Mouse (Mus musculus) heart, postnatal 0 days (tissue): ENCODE measurements at regions not wholly inside any gene's neighbourhood (a gene's known extent, or its start where the extent isn't known, plus 50 kb on each side); places are given as distances from the start of the nearest gene placed in this dataset.

Experiments used
- ATAC-seq: fragments of 200-750 bp; cut with Nextera tagmentation; 2 replicates; pipeline ENCODE4 v1.8.0; 2017; ENCODE audit warnings: low read depth, moderate number of reproducible peaks, moderate library complexity; ENCODE audit not compliant: insufficient read depth
- DNase-seq: peaks from one replicate; pipeline ENCODE4 v3.0.0-alpha.2; 2016; ENCODE audit warnings: low spot score
- H3K27ac ChIP-seq: fragments of 300-500 bp; sonication (generic); 2 replicates; pipeline ENCODE4 v1.5.1; 2014; ENCODE audit warnings: low read depth, mild to moderate bottlenecking
- H3K27me3 ChIP-seq: fragments of 300-500 bp; sonication (generic); 2 replicates; pipeline ENCODE4 v1.6.1; 2014; ENCODE audit warnings: low read length, mixed read lengths; ENCODE audit not compliant: control insufficient read depth, insufficient read depth
- H3K36me3 ChIP-seq: fragments of 300-500 bp; sonication (generic); replicated peaks from 2 replicates; pipeline ENCODE4 v1.6.1; 2014; ENCODE audit warnings: low read length, mixed read lengths; ENCODE audit not compliant: control insufficient read depth, insufficient read depth
- H3K4me1 ChIP-seq: fragments of 300-500 bp; sonication (generic); 2 replicates; pipeline ENCODE4 v1.6.1; 2014; ENCODE audit warnings: antibody characterized with exemption; ENCODE audit not compliant: control insufficient read depth, insufficient read depth
- H3K4me2 ChIP-seq: fragments of 300-500 bp; sonication (generic); 2 replicates; pipeline ENCODE4 v1.6.1; 2014; ENCODE audit warnings: low read depth, mild to moderate bottlenecking, low read length, moderate library complexity
- H3K4me3 ChIP-seq: fragments of 300-500 bp; sonication (generic); 2 replicates; pipeline ENCODE4 v1.5.1; 2014; ENCODE audit warnings: low read depth, low read length
- H3K9ac ChIP-seq: fragments of 300-500 bp; sonication (generic); replicated peaks from 2 replicates; pipeline ENCODE4 v1.6.1; 2014; ENCODE audit warnings: low read depth, low read length, mixed read lengths
- H3K9me3 ChIP-seq: fragments of 300-500 bp; sonication (generic); replicated peaks from 2 replicates; pipeline ENCODE4 v1.6.1; 2016; ENCODE audit warnings: low read length; ENCODE audit not compliant: control insufficient read depth
- CTCF ChIP-seq: IDR thresholded peaks from 2 replicates; pipeline ENCODE4 v1.5.1; 2016; ENCODE audit warnings: antibody characterized with exemption, control low read depth, low read depth
- EP300 ChIP-seq: IDR thresholded peaks from 2 replicates; pipeline ENCODE4 v1.6.1; 2016; ENCODE audit warnings: antibody characterized with exemption, low read depth
- whole genome bisulfite sequencing: fragments of 180-500 bp; shearing (Covaris S2); extraction: QIAGEN DNeasy Blood & Tissue Kit; methylation state at CpG from one replicate; pipeline ENCODE4 v1.1.7; 2014; 5-methylcytosine and 5-hydroxymethylcytosine counted together

DNA sequence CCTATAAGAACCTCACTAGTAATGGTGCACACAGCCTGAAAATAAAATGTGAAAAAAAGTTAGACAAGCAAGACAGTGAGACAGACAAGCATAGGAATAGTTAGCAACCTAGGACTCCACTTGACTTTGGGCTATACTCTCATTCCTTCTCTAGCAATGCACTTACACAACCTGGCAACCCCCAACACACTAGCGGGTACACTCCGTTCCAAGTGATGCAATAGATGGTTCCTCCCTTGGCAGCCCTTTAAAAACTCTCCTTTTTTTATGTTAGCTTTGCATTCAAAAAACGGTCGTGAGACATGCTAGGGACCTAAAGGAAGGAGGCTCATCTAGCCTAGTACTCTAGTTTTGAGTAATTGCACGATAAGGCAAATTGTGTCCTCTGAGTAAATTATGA, 184.8 kb downstream of the Srek1 start:
- no peak for ATAC-seq
- H3K4me1 ChIP-seq, result no peaks in the 10 kb centered on the region
- H3K27me3 ChIP-seq, result no peaks in the 10 kb centered on the region
- H3K4me2 ChIP-seq, result no peak overlapping the region
- no peaks in the 10 kb centered on the region for H3K9me3 ChIP-seq
- H3K27ac ChIP-seq, result no peak overlapping the region
- no peak for DNase-seq
- no peak overlapping the region for H3K9ac ChIP-seq
- TF ChIP-seq EP300 (no peak), CTCF (no peak)
- H3K4me3 ChIP-seq, result no peak overlapping the region
- 89% methylated on average over 5 of the region's 5 CpGs for WGBS
- H3K36me3 ChIP-seq, result no peaks in the 10 kb centered on the region

DNA sequence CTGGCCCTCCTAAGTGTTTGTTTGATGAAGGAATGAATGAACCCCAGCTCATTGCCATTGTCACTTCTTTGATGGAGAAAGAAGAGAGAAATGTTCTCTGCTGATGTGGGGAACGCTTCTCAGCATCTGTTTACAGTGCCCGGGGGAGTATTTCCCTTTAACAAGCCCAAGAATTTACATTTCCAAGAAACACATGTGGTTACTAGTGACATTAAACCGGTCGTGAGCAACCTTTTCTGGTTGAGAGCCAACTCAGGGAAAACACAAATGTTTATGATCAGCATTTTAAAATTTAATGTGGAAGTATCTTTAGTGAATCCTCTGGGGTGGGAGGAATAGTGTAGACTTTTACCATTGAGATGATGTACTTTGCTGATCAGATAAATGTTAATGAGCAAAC, 197.6 kb downstream of the Srek1 start:
- TF ChIP-seq EP300, result no peak
- no peak for TF ChIP-seq CTCF
- Histone ChIP-seq H3K27me3 (no peaks in the 10 kb centered on the region), H3K36me3 (no peaks in the 10 kb centered on the region), H3K27ac (no peak overlapping the region), H3K9me3 (no peaks in the 10 kb centered on the region), H3K4me1 (no peaks in the 10 kb centered on the region), H3K4me3 (no peak overlapping the region), H3K4me2 (no peak overlapping the region), H3K9ac (no peak overlapping the region)
- 62% methylated on average over 4 of the region's 4 CpGs for WGBS
- no peak for DNase-seq
- no peak for ATAC-seq

DNA sequence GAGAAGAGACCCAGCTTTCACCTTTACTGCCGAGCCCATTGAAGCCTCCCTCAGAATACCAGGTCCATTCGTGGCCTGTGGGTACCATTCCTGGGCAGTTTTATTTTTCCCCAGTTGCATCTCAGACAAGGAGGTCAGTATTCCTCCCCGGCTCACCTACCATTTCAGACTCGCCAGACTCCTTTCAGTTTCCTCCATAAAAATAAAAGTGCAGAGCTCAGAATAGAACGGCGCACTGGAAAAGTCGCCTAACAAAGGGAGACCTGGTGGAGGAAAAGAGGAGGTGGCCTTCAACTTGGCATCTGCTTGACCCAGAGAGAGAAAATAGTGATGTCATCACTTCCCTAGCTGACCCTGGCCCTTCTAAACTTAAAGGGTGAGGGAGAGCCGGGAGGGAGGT, 209.7 kb downstream of the Srek1 start:
- Histone ChIP-seq H3K9ac (no peak overlapping the region), H3K27ac (no peak overlapping the region), H3K36me3 (no peaks in the 10 kb centered on the region), H3K4me2 (no peak overlapping the region), H3K4me1 (no peaks in the 10 kb centered on the region), H3K27me3 (no peaks in the 10 kb centered on the region), H3K4me3 (no peak overlapping the region), H3K9me3 (no peaks in the 10 kb centered on the region)
- DNase-seq, result no peak
- no peak for ATAC-seq
- TF ChIP-seq EP300 (no peak), CTCF (no peak)
- 59% methylated on average over 8 of the region's 8 CpGs for WGBS

DNA sequence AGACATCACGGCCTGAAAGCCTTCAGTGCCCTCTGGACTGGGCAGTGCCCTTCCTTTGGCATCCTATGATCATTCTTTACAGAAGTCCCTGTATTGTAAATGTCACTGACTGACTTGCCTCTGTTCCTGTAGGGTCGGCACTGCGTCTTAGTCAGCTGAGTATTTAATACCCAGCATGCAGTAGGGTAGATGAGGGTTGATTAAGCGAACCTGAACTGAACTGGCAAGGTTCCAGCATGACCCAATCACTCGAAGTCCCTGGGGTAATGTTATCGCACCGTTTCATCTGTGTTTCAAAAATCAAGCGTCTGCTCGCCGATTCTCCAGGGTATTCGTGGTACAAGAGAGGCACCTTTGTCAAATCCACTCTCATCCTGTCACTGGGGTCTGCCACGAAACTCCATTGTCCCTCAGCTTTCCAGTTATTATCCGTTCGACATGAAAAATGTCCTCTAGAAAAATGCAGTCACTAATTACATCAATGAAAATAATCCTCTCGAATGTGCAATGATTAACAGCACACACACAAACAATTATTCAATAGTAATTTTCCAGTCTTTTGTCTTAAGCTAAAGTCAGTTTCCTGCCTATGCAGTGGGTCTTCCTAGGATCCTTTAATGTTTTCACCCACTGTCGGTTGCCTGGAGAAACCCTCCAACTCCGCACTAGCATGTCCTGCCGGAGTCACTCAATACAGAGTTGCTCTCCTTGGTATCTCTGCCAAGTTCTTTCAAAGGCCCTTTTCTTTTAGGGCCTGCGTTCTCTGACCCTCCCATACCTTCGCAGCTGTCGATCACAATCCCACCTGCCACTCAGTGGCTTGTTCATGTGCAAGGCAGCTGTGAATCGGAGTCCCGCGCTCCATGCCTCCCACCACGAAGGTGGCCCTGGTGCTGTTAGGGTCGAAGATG, 212.4 kb downstream of the Srek1 start:
- no peak for ATAC-seq

DNA sequence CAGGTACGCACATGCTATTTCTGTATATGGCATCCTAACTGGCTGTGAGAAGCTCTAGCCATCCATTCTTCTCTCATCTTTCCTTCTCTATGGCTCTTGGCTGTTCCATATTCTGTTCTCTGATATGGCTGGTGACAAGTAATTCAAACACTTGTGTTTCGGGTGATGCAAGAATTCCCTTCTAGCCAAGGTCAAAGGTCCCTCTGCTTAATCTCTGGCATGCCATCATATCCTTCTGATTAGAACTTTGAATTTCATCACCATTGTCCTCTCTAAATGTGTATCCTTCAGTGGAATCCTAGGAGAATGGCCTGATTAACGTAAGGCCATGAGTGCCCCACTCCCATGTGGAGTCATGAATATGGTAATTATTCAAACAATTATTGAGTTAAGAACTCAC, 215.5 kb downstream of the Srek1 start:
- Histone ChIP-seq H3K27ac (no peak overlapping the region), H3K4me3 (no peak overlapping the region), H3K27me3 (no peaks in the 10 kb centered on the region), H3K9me3 (no peaks in the 10 kb centered on the region), H3K9ac (no peak overlapping the region), H3K36me3 (no peaks in the 10 kb centered on the region), H3K4me2 (no peak overlapping the region), H3K4me1 (no peaks in the 10 kb centered on the region)
- ATAC-seq (no peak), DNase-seq (no peak)
- no peak for TF ChIP-seq EP300
- no peak for TF ChIP-seq CTCF
- 68% methylated on average over 3 of the region's 3 CpGs for WGBS

More for the DNA sequence above, 212.4 kb downstream of the Srek1 start:
- WGBS, result 84% methylated on average over 26 of the region's 26 CpGs
- Histone ChIP-seq H3K4me3 (no peak overlapping the region), H3K36me3 (no peaks in the 10 kb centered on the region), H3K4me1 (no peaks in the 10 kb centered on the region), H3K27ac (no peak overlapping the region), H3K9me3 (no peaks in the 10 kb centered on the region), H3K4me2 (no peak overlapping the region), H3K9ac (no peak overlapping the region), H3K27me3 (no peaks in the 10 kb centered on the region)
- no peak for DNase-seq
- no peak for TF ChIP-seq CTCF
- TF ChIP-seq EP300, result no peak

DNA sequence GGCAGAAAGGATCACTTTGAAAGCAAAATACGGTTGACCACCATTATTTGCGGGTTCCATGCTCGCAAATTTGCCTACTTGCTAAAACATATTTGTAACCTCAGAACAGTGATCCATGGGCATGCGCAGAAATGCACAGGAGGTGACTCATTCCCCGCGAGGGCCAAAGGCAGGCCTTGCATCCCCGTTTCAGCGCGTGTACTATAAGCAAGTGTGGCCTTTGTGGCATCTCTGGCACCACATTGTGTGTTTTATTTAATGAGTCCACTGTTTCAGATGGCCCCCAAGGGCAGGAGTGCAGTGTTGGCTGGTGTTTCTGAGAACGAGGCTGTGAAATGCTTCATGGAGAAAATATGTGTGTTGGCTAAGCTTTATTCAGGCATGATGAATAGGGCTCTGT, 205.3 kb upstream of the Mast4 start:
- Histone ChIP-seq H3K4me3 (no peak overlapping the region), H3K4me1 (no peaks in the 10 kb centered on the region), H3K9me3 (no peaks in the 10 kb centered on the region), H3K27me3 (no peaks in the 10 kb centered on the region), H3K9ac (no peak overlapping the region), H3K36me3 (no peaks in the 10 kb centered on the region), H3K4me2 (no peak overlapping the region), H3K27ac (no peak overlapping the region)
- no peak for TF ChIP-seq EP300
- 80% methylated on average over 10 of the region's 10 CpGs for WGBS
- DNase-seq, result no peak
- no peak for ATAC-seq
